Mouse (Mus musculus) lung, adult 2 months (tissue): Measurements from ENCODE around the gene Dnah12.

ENCODE experiments used
- CTCF ChIP-seq: fragments of 200-500 bp; IDR thresholded peaks from 2 replicates; pipeline ENCODE4 v1.5.1; 2011; ENCODE audit warnings: mild to moderate bottlenecking, low read length, control low read depth; ENCODE audit not compliant: insufficient read depth
- POLR2A ChIP-seq: fragments of 200-500 bp; IDR thresholded peaks from 2 replicates; pipeline ENCODE4 v1.6.1; 2011; ENCODE audit warnings: low read depth, mild to moderate bottlenecking, control low read depth, low read length, borderline replicate concordance; ENCODE audit errors: extremely low read depth

- no peak for TF ChIP-seq CTCF
- no peak for TF ChIP-seq POLR2A
Measured at GRCm38 (mm10) chr14:26668371-26669291, 24.4 kb upstream of the Dnah12 start.
